Mouse (Mus musculus) lung, adult 18-20 months (tissue): Measurements from ENCODE around the gene Ybx1.
A peak's percentile ranks its signal among the peaks of the same experiment; 100 is the strongest.

Source experiments
- DNase-seq, 2 experiments: peaks; one replicate each; pipeline ENCODE4 v3.0.0; 2022; ENCODE audit warnings: mixed read lengths in 2 of 2

Ybx1 gene

GRCm38 (mm10) chr4:119233256-119233901 is 61.0 kb downstream of the Ybx1 start:
- peak in 1 of 2 experiments; percentile 24 for DNase-seq

DNA sequence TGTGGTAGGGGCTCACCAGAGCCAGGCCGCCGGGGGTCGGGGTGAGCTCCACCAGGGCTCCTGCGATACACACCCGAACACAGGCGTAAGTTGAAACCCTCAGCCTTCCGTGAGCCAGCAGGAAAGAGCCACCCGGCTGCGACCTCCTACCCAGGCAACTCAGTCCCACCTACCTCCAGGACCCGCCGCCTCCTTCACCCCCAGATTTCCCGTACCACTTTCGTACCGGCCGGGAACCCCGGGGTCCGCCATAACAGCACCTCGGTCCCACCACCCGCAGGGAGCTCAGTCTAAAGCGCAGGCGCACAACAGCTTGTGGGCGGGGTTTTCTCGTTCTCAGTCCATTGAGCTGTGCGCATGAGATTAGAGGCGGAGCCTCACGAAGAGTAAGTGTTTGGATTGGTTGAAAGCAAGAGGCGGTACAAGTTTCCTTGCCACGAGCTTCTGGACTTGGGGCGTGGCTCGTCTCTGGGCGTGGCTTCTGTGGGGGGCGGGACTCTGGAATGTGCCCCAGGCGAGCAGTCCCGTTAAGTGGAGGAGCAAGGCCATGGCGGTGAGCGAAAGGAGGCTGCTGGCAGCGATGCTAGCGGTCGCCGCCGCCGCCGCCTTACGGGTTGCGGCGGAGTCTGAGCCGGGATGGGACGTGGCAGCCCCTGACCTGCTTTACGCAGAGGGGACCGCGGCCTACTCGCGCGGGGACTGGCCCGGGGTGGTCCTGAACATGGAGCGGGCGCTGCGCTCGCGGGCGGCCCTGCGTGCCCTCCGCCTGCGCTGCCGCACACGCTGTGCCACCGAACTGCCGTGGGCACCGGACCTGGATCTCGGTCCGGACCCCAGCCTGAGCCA is 61.8 kb downstream of the Ybx1 start, which contains the start of the genes AU022252 and P3h1:
Gene AU022252 (minus strand): TSS at position 303 of the 846 bp plus-strand sequence.
Gene P3h1 (plus strand): TSS at position 506 of the 846 bp plus-strand sequence.
- DNase-seq, result peak; percentile 100
